ENCODE assay signal across 8 mouse cellular contexts in the genomic region with DNA sequence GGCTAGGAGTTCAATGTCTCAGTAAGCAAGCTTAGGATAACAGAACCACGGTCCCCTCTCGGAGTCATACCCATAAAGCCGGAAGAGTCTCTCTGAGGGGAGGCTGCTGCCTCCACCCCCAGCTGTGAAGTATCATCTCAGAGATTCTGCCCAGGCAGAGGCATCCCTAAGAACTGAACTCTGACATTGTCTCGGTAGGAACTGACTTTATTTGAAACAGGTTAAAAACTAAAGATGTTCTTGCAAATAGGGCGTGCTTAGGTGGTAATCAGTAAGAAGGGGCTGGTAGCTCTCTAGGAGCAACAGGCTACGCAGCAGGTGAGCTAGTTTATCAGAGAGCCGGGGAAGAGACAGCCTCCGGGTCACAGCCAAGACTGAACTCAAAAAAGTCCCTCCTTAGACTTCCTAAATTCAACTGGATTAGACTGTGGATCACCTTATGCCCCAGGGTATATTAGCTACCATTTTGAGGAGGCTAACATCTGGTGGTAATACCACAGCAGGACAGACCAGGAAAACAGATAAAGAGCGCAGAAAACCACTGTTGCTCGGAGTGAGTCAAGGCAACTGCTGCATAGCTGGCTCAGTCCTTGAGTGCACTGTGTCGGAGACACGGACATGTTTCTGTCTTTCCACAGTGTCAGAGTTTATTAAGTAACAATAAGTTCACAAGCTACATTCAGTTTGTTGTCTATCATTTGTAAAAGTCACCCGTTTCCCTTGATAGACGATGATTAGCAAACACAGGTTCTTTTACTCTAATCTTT. TPM values are rescaled to one million over a fixed set of nuclear protein-coding genes. Genes with fewer than 3 reads are reported as not detected.
DNase-seq lines count a peak whose midpoint lies in the region; ATAC-seq and TF ChIP-seq lines count a peak whose summit lies in the region.

No protein-coding gene starts in this region.

- 0 out of 2 replicates have a peak, but pooled peaks cover 7% of the 10 kb centered on the region for H3K4me1 ChIP-seq in kidney, embryonic 16.5 days (ENCODE audit: insufficient read depth, low read length)
- H3K4me1 ChIP-seq in embryonic facial prominence, embryonic 13.5 days, result peaks cover 17% of the 10 kb centered on the region
- no peaks in the 10 kb centered on the region for H3K4me1 ChIP-seq in intestine, postnatal 0 days (replicated peaks; ENCODE audit: control insufficient read depth, insufficient read depth, low read length)
- no peaks in the 10 kb centered on the region; the same call in 1 of the 2 replicates for H3K4me1 ChIP-seq in neural tube, embryonic 12.5 days

- no peak for ATAC-seq in kidney, embryonic 16.5 days (ENCODE audit: low FRiP score, low TSS enrichment)
- ATAC-seq in embryonic facial prominence, embryonic 13.5 days (ENCODE audit: insufficient number of reproducible peaks, insufficient read depth, low FRiP score, low TSS enrichment, low read depth), result no peak
- ATAC-seq in intestine, postnatal 0 days, result no peak
- ATAC-seq in neural tube, embryonic 12.5 days (ENCODE audit: low FRiP score, low read depth), result no peak

- DNase-seq in kidney, postnatal 25 days, result no peak
- no peak for DNase-seq in kidney, postnatal 4 days
- DNase-seq in urinary bladder, postnatal 10 days (ENCODE audit: low spot score), result no peak
- DNase-seq in lung, postnatal 36 days, result no peak

- H3K27me3 ChIP-seq in kidney, embryonic 16.5 days (ENCODE audit: insufficient read depth, low read length), result no peaks in the 10 kb centered on the region
- H3K27me3 ChIP-seq in embryonic facial prominence, embryonic 13.5 days, result no peaks in the 10 kb centered on the region
- H3K27me3 ChIP-seq in intestine, postnatal 0 days (replicated peaks; ENCODE audit: control insufficient read depth, insufficient read depth, low read length), result no peaks in the 10 kb centered on the region
- peaks cover 2% of the 10 kb centered on the region; the same call in 1 of the 2 replicates for H3K27me3 ChIP-seq in neural tube, embryonic 12.5 days (replicated peaks)

- TF ChIP-seq CTCF in intestine, postnatal 0 days (IDR thresholded peaks at IDR 0.05; ENCODE audit: low read depth), result no peak

- peak overlapping the region; percentile 61 for H3K9ac ChIP-seq in kidney, embryonic 16.5 days (replicated peaks; ENCODE audit: low read length)
- H3K9ac ChIP-seq in embryonic facial prominence, embryonic 13.5 days, result peak overlapping the region; percentile 63
- peak overlapping the region; percentile 40; the same call in 1 of the 2 replicates for H3K9ac ChIP-seq in intestine, postnatal 0 days (ENCODE audit: low read depth, low read length)
- H3K9ac ChIP-seq in neural tube, embryonic 12.5 days, result no peak overlapping the region

- H3K27ac ChIP-seq in kidney, embryonic 16.5 days (ENCODE audit: low read length), result no peak overlapping the region
- H3K27ac ChIP-seq in embryonic facial prominence, embryonic 13.5 days, result no peak overlapping the region
- no peak overlapping the region for H3K27ac ChIP-seq in intestine, postnatal 0 days (ENCODE audit: low read depth, low read length)
- no peak overlapping the region for H3K27ac ChIP-seq in neural tube, embryonic 12.5 days

- H3K36me3 ChIP-seq in kidney, embryonic 16.5 days (ENCODE audit: insufficient read depth, low read length), result no peaks in the 10 kb centered on the region
- H3K36me3 ChIP-seq in embryonic facial prominence, embryonic 13.5 days, result no peaks in the 10 kb centered on the region
- no peaks in the 10 kb centered on the region for H3K36me3 ChIP-seq in intestine, postnatal 0 days (ENCODE audit: control insufficient read depth, insufficient read depth)
- H3K36me3 ChIP-seq in neural tube, embryonic 12.5 days, result no peaks in the 10 kb centered on the region

- peak overlapping the region; percentile 45 for H3K4me3 ChIP-seq in kidney, embryonic 16.5 days (ENCODE audit: low read length)
- H3K4me3 ChIP-seq in embryonic facial prominence, embryonic 13.5 days, result peak overlapping the region; percentile 41
- peak overlapping the region; percentile 36 for H3K4me3 ChIP-seq in intestine, postnatal 0 days (ENCODE audit: low read depth, low read length)
- H3K4me3 ChIP-seq in neural tube, embryonic 12.5 days, result 0 out of 2 replicates have a peak overlapping the region, but pooled peaks have one; percentile 20

- no peaks in the 10 kb centered on the region for H3K9me3 ChIP-seq in kidney, embryonic 16.5 days (ENCODE audit: low read length)
- H3K9me3 ChIP-seq in embryonic facial prominence, embryonic 13.5 days, result no peaks in the 10 kb centered on the region
- H3K9me3 ChIP-seq in intestine, postnatal 0 days (ENCODE audit: control insufficient read depth), result no peaks in the 10 kb centered on the region
- H3K9me3 ChIP-seq in neural tube, embryonic 12.5 days, result no peaks in the 10 kb centered on the region

- 54% methylated on average over 14 of the region's 14 CpGs for WGBS in kidney, embryonic 16.5 days
- 38% methylated on average over 14 of the region's 14 CpGs for WGBS in embryonic facial prominence, embryonic 13.5 days
- 44% methylated on average over 14 of the region's 14 CpGs for WGBS in intestine, postnatal 0 days
- WGBS in neural tube, embryonic 12.5 days, result 57% methylated on average over 14 of the region's 14 CpGs

- peak overlapping the region; percentile 74 for H3K4me2 ChIP-seq in kidney, embryonic 16.5 days (replicated peaks; ENCODE audit: low read depth, low read length)
- H3K4me2 ChIP-seq in embryonic facial prominence, embryonic 13.5 days, result peak overlapping the region; percentile 64
- peak overlapping the region; percentile 72 for H3K4me2 ChIP-seq in intestine, postnatal 0 days (replicated peaks; ENCODE audit: low read depth)
- H3K4me2 ChIP-seq in neural tube, embryonic 12.5 days (replicated peaks), result peak overlapping the region; percentile 55

RNA-seq across cellular contexts. Expression of a gene that starts 10.7 kb away (rescaled TPM):
- 22.3 and 22.8 TPM in 2 replicates for polyA plus RNA-seq in kidney, embryonic 16.5 days (2015; fragmentation: Nextera tagmentation; extraction: Ambion mirVana)
- polyA plus RNA-seq in embryonic facial prominence, embryonic 13.5 days (2015; fragmentation: Nextera tagmentation; extraction: Ambion mirVana), result 23.0 and 23.5 TPM in 2 replicates
- polyA plus RNA-seq in intestine, postnatal 0 days (2015; fragmentation: Nextera tagmentation; extraction: Ambion mirVana), result 5.7 and 6.7 TPM in 2 replicates
- 33.8 and 34.9 TPM in 2 replicates for polyA plus RNA-seq in neural tube, embryonic 12.5 days (2016; fragmentation: Nextera tagmentation; extraction: Ambion mirVana)

RNA-seq across cellular contexts. Expression of a gene that starts 16.1 kb away (rescaled TPM):
- 13.1 and 14.8 TPM in 2 replicates for polyA plus RNA-seq in kidney, embryonic 16.5 days (2015; fragmentation: Nextera tagmentation; extraction: Ambion mirVana)
- 14.3 and 17.3 TPM in 2 replicates for polyA plus RNA-seq in embryonic facial prominence, embryonic 13.5 days (2015; fragmentation: Nextera tagmentation; extraction: Ambion mirVana)
- polyA plus RNA-seq in intestine, postnatal 0 days (2015; fragmentation: Nextera tagmentation; extraction: Ambion mirVana), result 4.1 and 4.7 TPM in 2 replicates
- polyA plus RNA-seq in neural tube, embryonic 12.5 days (2016; fragmentation: Nextera tagmentation; extraction: Ambion mirVana), result 15.8 and 17.7 TPM in 2 replicates

RNA-seq across cellular contexts. Expression of a gene that starts 43.9 kb away (rescaled TPM):
- 1.1 and 1.4 TPM in 2 replicates for polyA plus RNA-seq in kidney, embryonic 16.5 days (2015; fragmentation: Nextera tagmentation; extraction: Ambion mirVana)
- polyA plus RNA-seq in embryonic facial prominence, embryonic 13.5 days (2015; fragmentation: Nextera tagmentation; extraction: Ambion mirVana), result 9.7 and 10.1 TPM in 2 replicates
- polyA plus RNA-seq in intestine, postnatal 0 days (2015; fragmentation: Nextera tagmentation; extraction: Ambion mirVana), result 1.1 and 1.2 TPM in 2 replicates
- 17.4 and 19.6 TPM in 2 replicates for polyA plus RNA-seq in neural tube, embryonic 12.5 days (2016; fragmentation: Nextera tagmentation; extraction: Ambion mirVana)

RNA-seq across cellular contexts. Expression of a gene that starts 52.4 kb away (rescaled TPM):
- polyA plus RNA-seq in kidney, embryonic 16.5 days (2015; fragmentation: Nextera tagmentation; extraction: Ambion mirVana), result 70.5 and 73.6 TPM in 2 replicates
- 105 and 118 TPM in 2 replicates for polyA plus RNA-seq in embryonic facial prominence, embryonic 13.5 days (2015; fragmentation: Nextera tagmentation; extraction: Ambion mirVana)
- 25.3 and 27.0 TPM in 2 replicates for polyA plus RNA-seq in intestine, postnatal 0 days (2015; fragmentation: Nextera tagmentation; extraction: Ambion mirVana)
- 116 and 125 TPM in 2 replicates for polyA plus RNA-seq in neural tube, embryonic 12.5 days (2016; fragmentation: Nextera tagmentation; extraction: Ambion mirVana)
